Mouse (Mus musculus) neutrophil, adult 5-6 weeks (primary cell): ENCODE data around the gene Tsnaxip1. TPM values are rescaled to one million over a fixed set of nuclear protein-coding genes. Genes with fewer than 3 reads are reported as not detected.
A peak's percentile ranks its signal among the peaks of the same experiment; 100 is the strongest.

Source experiments
- ATAC-seq: fragments of 151-379, 151-347 bp; 2 replicates; pipeline ENCODE4 v1.8.0; 2017; ENCODE audit warnings: mild to moderate bottlenecking, moderate TSS enrichment; ENCODE audit not compliant: insufficient number of reproducible peaks, poor library complexity, low FRiP score, severe bottlenecking; ENCODE audit errors: extremely low read depth
- total RNA-seq: library from RNA; stranded (forward); fragments of 200-1000 nt; gene quantifications from 2 replicates; pipeline ENCODE4 v1.2.3, GENCODE M21; 2017

Gene Tsnaxip1
- total RNA-seq: 1.3 and 1.5 TPM in 2 replicates

GRCm38 (mm10) chr8:105826861-105827848 is at the start of gene Tsnaxip1, which contains the start of gene Ranbp10:
Gene Tsnaxip1 (plus strand): TSS chr8:105827731.
Gene Ranbp10 (minus strand): TSS chr8:105827350.
- peak; percentile 96 for ATAC-seq

- ATAC-seq: no peak
Measured at GRCm38 (mm10) chr8:105777833-105778232, 49.7 kb upstream of the Tsnaxip1 start.

- ATAC-seq: no peak
Measured at GRCm38 (mm10) chr8:105780298-105780697, 47.2 kb upstream of the Tsnaxip1 start.

GRCm38 (mm10) chr8:105788241-105788640 is 39.3 kb upstream of the Tsnaxip1 start:
- ATAC-seq: peak; percentile 46; the same call in 1 of the 2 replicates

GRCm38 (mm10) chr8:105788927-105789326 is 38.6 kb upstream of the Tsnaxip1 start:
- ATAC-seq: peak; percentile 23; the same call in 1 of the 2 replicates

GRCm38 (mm10) chr8:105789626-105790025 is 37.9 kb upstream of the Tsnaxip1 start:
- no peak for ATAC-seq

GRCm38 (mm10) chr8:105793331-105793730 is 34.2 kb upstream of the Tsnaxip1 start:
- ATAC-seq: no peak

GRCm38 (mm10) chr8:105794009-105794598 is 33.4 kb upstream of the Tsnaxip1 start:
- no peak for ATAC-seq

GRCm38 (mm10) chr8:105795785-105796184 is 31.7 kb upstream of the Tsnaxip1 start:
- ATAC-seq: no peak

- ATAC-seq: no peak
Measured at GRCm38 (mm10) chr8:105798408-105798807, 29.1 kb upstream of the Tsnaxip1 start.

- ATAC-seq: no peak
Measured at GRCm38 (mm10) chr8:105799091-105799812, 28.3 kb upstream of the Tsnaxip1 start.

GRCm38 (mm10) chr8:105801153-105801904 is 26.2 kb upstream of the Tsnaxip1 start:
- ATAC-seq: no peak

- no peak for ATAC-seq
Measured at GRCm38 (mm10) chr8:105804797-105805196, 22.7 kb upstream of the Tsnaxip1 start.

GRCm38 (mm10) chr8:105805346-105805745 is 22.2 kb upstream of the Tsnaxip1 start:
- no peak for ATAC-seq

GRCm38 (mm10) chr8:105805964-105806363 is 21.6 kb upstream of the Tsnaxip1 start:
- ATAC-seq: no peak

GRCm38 (mm10) chr8:105807766-105808165 is 19.8 kb upstream of the Tsnaxip1 start:
- ATAC-seq: no peak

- no peak for ATAC-seq
Measured at GRCm38 (mm10) chr8:105808480-105808879, 19.1 kb upstream of the Tsnaxip1 start.

- ATAC-seq: peak; percentile 60; the same call in 1 of the 2 replicates
Measured at GRCm38 (mm10) chr8:105810245-105810786, 17.2 kb upstream of the Tsnaxip1 start.
